Mouse (Mus musculus): ENCODE data around the gene Nat8f7.
"Not testable (repeated sequence)": the region's sequence is repeated elsewhere in the genome, so short reads cannot be mapped to it uniquely, and the experiment has no call there.

The Nat8f7 gene

GRCm38 (mm10) chr6:85713105-85713504, at the start of gene Nat8f7:
Nat8f7 (minus strand) TSS chr6:85713205.
- not testable (repeated sequence) for DNase-seq (ENCODE audit: low spot score in 2 of 2)

- DNase-seq (ENCODE audit: low spot score in 2 of 2) = not testable (repeated sequence)
These were observed 49.7 kb upstream of the Nat8f7 start for GRCm38 (mm10) chr6:85762678-85763077.

GRCm38 (mm10) chr6:85755705-85756249, 42.8 kb upstream of the Nat8f7 start:
- DNase-seq (ENCODE audit: low spot score in 2 of 2) = not testable (repeated sequence)

GRCm38 (mm10) chr6:85709607-85710006, 3.4 kb downstream of the Nat8f7 start:
- not testable (repeated sequence) for DNase-seq (ENCODE audit: low spot score in 2 of 2)

- DNase-seq (ENCODE audit: low spot score in 2 of 2) = not testable (repeated sequence)
These were observed 3.8 kb downstream of the Nat8f7 start for GRCm38 (mm10) chr6:85709206-85709605.

- DNase-seq (ENCODE audit: low spot score in 2 of 2) = not testable (repeated sequence)
These were observed 11.1 kb downstream of the Nat8f7 start for GRCm38 (mm10) chr6:85701943-85702342.
